Mouse (Mus musculus) bone marrow, adult 2 months (tissue): ENCODE data around the gene Atg4a. TPM values are rescaled to one million over a fixed set of nuclear protein-coding genes. Genes with fewer than 3 reads are reported as not detected.
A peak's percentile ranks its signal among the peaks of the same experiment; 100 is the strongest.

ENCODE experiments used
- H3K27ac ChIP-seq: fragments of 200-500 bp; 2 replicates; pipeline ENCODE4 v1.5.1; 2012; ENCODE audit warnings: low read depth, mild to moderate bottlenecking, control low read depth, inconsistent platforms, low read length; ENCODE audit not compliant: control insufficient read depth, poor library complexity, insufficient read depth
- H3K4me1 ChIP-seq: fragments of 200-500 bp; 2 replicates; pipeline ENCODE4 v1.6.1; 2011; ENCODE audit warnings: low read length; ENCODE audit not compliant: control insufficient read depth, insufficient read depth
- H3K4me3 ChIP-seq: fragments of 200-500 bp; replicated peaks from 2 replicates; pipeline ENCODE3; 2011; ENCODE audit warnings: mild to moderate bottlenecking, low read depth, low read length, control low read depth; ENCODE audit not compliant: control insufficient read depth
- CTCF ChIP-seq: fragments of 200-500 bp; IDR thresholded peaks from 2 replicates; pipeline ENCODE4 v1.5.1; 2011; ENCODE audit warnings: low read length, control low read depth; ENCODE audit not compliant: control insufficient read depth, insufficient read depth
- POLR2A ChIP-seq: fragments of 200-500 bp; IDR thresholded peaks from 2 replicates; pipeline ENCODE4 v1.6.1; 2011; ENCODE audit warnings: low read depth, mild to moderate bottlenecking, control low read depth, low read length, borderline replicate concordance; ENCODE audit not compliant: control insufficient read depth
- WGBS: fragments of 180-500 bp; shearing (Covaris S2); methylation state at CpG from one replicate; pipeline ENCODE4 v1.1.7; 2018; 5-methylcytosine and 5-hydroxymethylcytosine counted together
- polyA plus RNA-seq: library from polyadenylated mRNA; stranded (reverse); fragments of >200 nt; gene quantifications from 2 replicates; pipeline ENCODE4 v1.2.4, GENCODE M21; 2011; ENCODE audit warnings: low replicate concordance; ENCODE audit not compliant: missing spikeins, insufficient read depth, insufficient read length

The Atg4a gene
- polyA plus RNA-seq, 1 experiment, result 40.0 TPM

GRCm38 (mm10) chrX:140998885-140999284 lies 42.2 kb downstream of the Atg4a start:
- no peak overlapping the region for H3K27ac ChIP-seq
- no peak overlapping the region for H3K4me3 ChIP-seq
- TF ChIP-seq CTCF (no peak), POLR2A (no peak)
- H3K4me1 ChIP-seq, result no peaks in the 10 kb centered on the region

GRCm38 (mm10) chrX:141149705-141150104 lies 193.0 kb downstream of the Atg4a start:
- Histone ChIP-seq H3K27ac (no peak overlapping the region), H3K4me3 (no peak overlapping the region), H3K4me1 (no peaks in the 10 kb centered on the region)
- WGBS, result 40% methylated on average over 1 of the region's 1 CpGs
- TF ChIP-seq POLR2A, result no peak
- no peak for TF ChIP-seq CTCF

GRCm38 (mm10) chrX:141150290-141150689 lies 193.6 kb downstream of the Atg4a start:
- no peak for TF ChIP-seq POLR2A
- no peak for TF ChIP-seq CTCF

GRCm38 (mm10) chrX:141151182-141151581 lies 194.5 kb downstream of the Atg4a start:
- TF ChIP-seq CTCF (no peak), POLR2A (no peak)
- Histone ChIP-seq H3K27ac (no peak overlapping the region), H3K4me1 (no peaks in the 10 kb centered on the region), H3K4me3 (no peak overlapping the region)

More at GRCm38 (mm10) chrX:141150290-141150689, 193.6 kb downstream of the Atg4a start:
- Histone ChIP-seq H3K27ac (no peak overlapping the region), H3K4me1 (no peaks in the 10 kb centered on the region), H3K4me3 (no peak overlapping the region)

GRCm38 (mm10) chrX:141156696-141157095 lies 200.0 kb downstream of the Atg4a start:
- no peak overlapping the region for H3K27ac ChIP-seq
- no peaks in the 10 kb centered on the region for H3K4me1 ChIP-seq
- WGBS, result 7% methylated on average over 2 of the region's 2 CpGs
- H3K4me3 ChIP-seq, result no peak overlapping the region
- TF ChIP-seq CTCF (0 out of 2 replicates have a peak, but pooled peaks have one; percentile 18), POLR2A (no peak)

GRCm38 (mm10) chrX:141157626-141158025 lies 200.9 kb downstream of the Atg4a start:
- 58% methylated on average over 4 of the region's 4 CpGs for WGBS
- no peak overlapping the region for H3K4me3 ChIP-seq

GRCm38 (mm10) chrX:141158160-141158559 lies 201.5 kb downstream of the Atg4a start:
- H3K27ac ChIP-seq, result no peak overlapping the region
- TF ChIP-seq CTCF, result no peak
- no peak for TF ChIP-seq POLR2A
- no peak overlapping the region for H3K4me3 ChIP-seq
- no peaks in the 10 kb centered on the region for H3K4me1 ChIP-seq
- 59% methylated on average over 4 of the region's 4 CpGs for WGBS

More at GRCm38 (mm10) chrX:141157626-141158025, 200.9 kb downstream of the Atg4a start:
- no peak overlapping the region for H3K27ac ChIP-seq
- no peaks in the 10 kb centered on the region for H3K4me1 ChIP-seq
- no peak for TF ChIP-seq CTCF
- TF ChIP-seq POLR2A, result no peak

- Histone ChIP-seq H3K27ac (no peak overlapping the region), H3K4me3 (no peak overlapping the region), H3K4me1 (no peaks in the 10 kb centered on the region)
- 79% methylated on average over 3 of the region's 3 CpGs for WGBS
- TF ChIP-seq CTCF (no peak), POLR2A (no peak)
Measured at GRCm38 (mm10) chrX:141160371-141160770, 203.7 kb downstream of the Atg4a start.

GRCm38 (mm10) chrX:141165067-141165466 lies 208.4 kb downstream of the Atg4a start:
- H3K4me1 ChIP-seq, result no peaks in the 10 kb centered on the region
- TF ChIP-seq POLR2A, result no peak
- no peak for TF ChIP-seq CTCF
- 46% methylated on average over 4 of the region's 4 CpGs for WGBS
- H3K27ac ChIP-seq, result no peak overlapping the region
- no peak overlapping the region for H3K4me3 ChIP-seq
